Mouse (Mus musculus) naive thymus-derived CD4-positive, alpha-beta T cell, adult 2 months (primary cell): Measurements from ENCODE around the gene Mgat4e.

ENCODE experiments used
- DNase-seq: peaks from one replicate; pipeline ENCODE4 v3.0.0-alpha.2; 2011; ENCODE audit warnings: low read depth

Mgat4e gene

GRCm38 (mm10) chr1:134513312-134513860, 36.1 kb downstream of the Mgat4e start:
- DNase-seq = peak; percentile 35

GRCm38 (mm10) chr1:134512584-134512983, 36.9 kb downstream of the Mgat4e start:
- no peak for DNase-seq

GRCm38 (mm10) chr1:134512183-134512582, 37.3 kb downstream of the Mgat4e start:
- no peak for DNase-seq

GRCm38 (mm10) chr1:134510018-134510417, 39.5 kb downstream of the Mgat4e start:
- peak; percentile 80 for DNase-seq

- no peak for DNase-seq
Measured at GRCm38 (mm10) chr1:134506201-134506600, 43.3 kb downstream of the Mgat4e start.

GRCm38 (mm10) chr1:134500916-134501315, 48.6 kb downstream of the Mgat4e start:
- no peak for DNase-seq

- DNase-seq = no peak
Measured at GRCm38 (mm10) chr1:134495991-134496390, 53.5 kb downstream of the Mgat4e start.

GRCm38 (mm10) chr1:134495216-134495539, 54.3 kb downstream of the Mgat4e start:
- DNase-seq = no peak

- peak; percentile 99 for DNase-seq
Measured at GRCm38 (mm10) chr1:134494428-134495215, 54.9 kb downstream of the Mgat4e start, which contains the start of gene Rabif. Gene Rabif (plus strand): TSS chr1:134494648.

- no peak for DNase-seq
Measured at GRCm38 (mm10) chr1:134493956-134494355, 55.5 kb downstream of the Mgat4e start.

- DNase-seq = no peak
Measured at GRCm38 (mm10) chr1:134493496-134493895, 56.0 kb downstream of the Mgat4e start.

GRCm38 (mm10) chr1:134492276-134492675, 57.2 kb downstream of the Mgat4e start:
- DNase-seq = no peak
